Mouse (Mus musculus) heart, embryonic 11.5 days (tissue): Measurements from ENCODE around the gene Pde9a. TPM values are rescaled to one million over a fixed set of nuclear protein-coding genes. Genes with fewer than 3 reads are reported as not detected.
"Not testable (repeated sequence)": the region's sequence is repeated elsewhere in the genome, so short reads cannot be mapped to it uniquely, and the experiment has no call there.

Source experiments
- ATAC-seq: fragments of 200-750 bp; cut with Nextera tagmentation; replicated peaks from 2 replicates; pipeline ENCODE4 v1.8.0; 2017; ENCODE audit warnings: moderate library complexity; ENCODE audit not compliant: insufficient number of reproducible peaks, low FRiP score, low TSS enrichment
- H3K27ac ChIP-seq: fragments of 300-500 bp; sonication (generic); 2 replicates; pipeline ENCODE4 v1.5.1; 2014; ENCODE audit warnings: mild to moderate bottlenecking, low read depth, low read length
- H3K27me3 ChIP-seq: fragments of 300-500 bp; sonication (generic); 2 replicates; pipeline ENCODE4 v1.6.1; 2014; ENCODE audit warnings: mild to moderate bottlenecking, low read length, mixed read lengths; ENCODE audit not compliant: control insufficient read depth, insufficient read depth
- H3K36me3 ChIP-seq: fragments of 300-500 bp; sonication (generic); 2 replicates; pipeline ENCODE4 v1.6.1; 2014; ENCODE audit warnings: mild to moderate bottlenecking, low read length, moderate library complexity, mixed read lengths; ENCODE audit not compliant: control insufficient read depth, insufficient read depth
- H3K4me1 ChIP-seq: fragments of 300-500 bp; sonication (generic); 2 replicates; pipeline ENCODE4 v1.6.1; 2014; ENCODE audit warnings: low read length; ENCODE audit not compliant: control insufficient read depth, insufficient read depth
- H3K4me2 ChIP-seq: fragments of 300-500 bp; sonication (generic); 2 replicates; pipeline ENCODE4 v1.6.1; 2014; ENCODE audit warnings: mild to moderate bottlenecking, moderate library complexity
- H3K4me3 ChIP-seq: fragments of 300-500 bp; sonication (generic); 2 replicates; pipeline ENCODE4 v1.5.1; 2014; ENCODE audit warnings: low read depth, low read length
- H3K9ac ChIP-seq: fragments of 300-500 bp; sonication (generic); 2 replicates; pipeline ENCODE4 v1.6.1; 2014; ENCODE audit warnings: mild to moderate bottlenecking, low read depth, low read length, moderate library complexity
- H3K9me3 ChIP-seq: fragments of 300-500 bp; sonication (generic); replicated peaks from 2 replicates; pipeline ENCODE4 v1.6.1; 2016; ENCODE audit warnings: low read length; ENCODE audit not compliant: control insufficient read depth
- WGBS: fragments of 180-500 bp; shearing (Covaris S2); extraction: QIAGEN DNeasy Blood & Tissue Kit; methylation state at CpG from one replicate; pipeline ENCODE4 v1.1.7; 2014; ENCODE audit not compliant: insufficient replicate concordance; 5-methylcytosine and 5-hydroxymethylcytosine counted together
- polyA plus RNA-seq: library from polyadenylated mRNA; unstranded; fragments of >200 nt; fragmentation: Nextera tagmentation; extraction: Ambion mirVana; gene quantifications from 2 replicates; pipeline ENCODE4 v1.2.1, GENCODE M21; 2014

The Pde9a gene
- polyA plus RNA-seq, 1 experiment from 2014 or later, result 7.1 TPM

- Histone ChIP-seq H3K4me2 (no peak overlapping the region), H3K9ac (no peak overlapping the region), H3K4me3 (no peak overlapping the region), H3K4me1 (no peaks in the 10 kb centered on the region), H3K27ac (no peak overlapping the region), H3K9me3 (no peaks in the 10 kb centered on the region), H3K36me3 (no peaks in the 10 kb centered on the region), H3K27me3 (no peaks in the 10 kb centered on the region; the same call in 1 of the 2 replicates)
- ATAC-seq, result no peak
- 76% methylated on average over 2 of the region's 2 CpGs for WGBS
These were observed 32.8 kb upstream of the Pde9a start for GRCm38 (mm10) chr17:31353255-31353654.

DNA sequence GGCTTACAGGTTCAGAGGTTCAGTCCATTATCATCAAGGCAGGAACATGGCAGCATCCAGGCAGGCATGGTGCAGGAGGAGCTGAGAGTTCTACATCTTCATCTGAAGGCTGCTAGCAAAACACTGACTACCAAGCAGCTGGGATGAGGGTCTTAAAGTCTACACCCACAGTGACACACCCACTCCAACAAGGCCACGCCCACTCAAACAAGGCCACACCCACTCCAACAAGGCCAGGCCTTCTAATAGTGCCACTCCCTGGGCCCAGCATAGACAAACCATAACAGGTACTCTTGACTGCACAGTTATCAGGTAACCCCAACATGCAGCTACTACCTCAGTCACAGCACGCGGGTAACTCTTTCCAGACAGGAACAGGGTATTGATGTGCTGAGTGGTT is 31.3 kb upstream of the Pde9a start:
- H3K27me3 ChIP-seq, H3K4me1 ChIP-seq, H3K9ac ChIP-seq, H3K27ac ChIP-seq, H3K4me3 ChIP-seq, H3K9me3 ChIP-seq, H3K4me2 ChIP-seq, H3K36me3 ChIP-seq, ATAC-seq: not testable (repeated sequence)
- 63% methylated on average over 3 of the region's 3 CpGs for WGBS

- no peaks in the 10 kb centered on the region for H3K4me1 ChIP-seq
- H3K27me3 ChIP-seq, result no peaks in the 10 kb centered on the region; the same call in 1 of the 2 replicates
- H3K9ac ChIP-seq, result no peak overlapping the region
- H3K36me3 ChIP-seq, result no peaks in the 10 kb centered on the region
- H3K27ac ChIP-seq, result no peak overlapping the region
- no peak for ATAC-seq
- no peaks in the 10 kb centered on the region for H3K9me3 ChIP-seq
- no peak overlapping the region for H3K4me3 ChIP-seq
- WGBS, result 49% methylated on average over 7 of the region's 8 CpGs
- no peak overlapping the region for H3K4me2 ChIP-seq
These were observed 30.1 kb upstream of the Pde9a start for GRCm38 (mm10) chr17:31355792-31356502.

GRCm38 (mm10) chr17:31360582-31360981 is 25.4 kb upstream of the Pde9a start:
- 75% methylated on average over 13 of the region's 13 CpGs for WGBS
- no peaks in the 10 kb centered on the region for H3K9me3 ChIP-seq
- H3K4me2 ChIP-seq, result no peak overlapping the region
- no peaks in the 10 kb centered on the region for H3K4me1 ChIP-seq
- H3K36me3 ChIP-seq, result no peaks in the 10 kb centered on the region
- no peak overlapping the region for H3K9ac ChIP-seq
- no peak overlapping the region for H3K4me3 ChIP-seq
- H3K27me3 ChIP-seq, result peaks cover 3% of the 10 kb centered on the region; the same call in 1 of the 2 replicates
- no peak for ATAC-seq
- H3K27ac ChIP-seq, result no peak overlapping the region

GRCm38 (mm10) chr17:31365586-31366166 is 20.3 kb upstream of the Pde9a start:
- H3K9ac ChIP-seq, result no peak overlapping the region
- H3K9me3 ChIP-seq, result no peaks in the 10 kb centered on the region
- no peak for ATAC-seq
- H3K4me2 ChIP-seq, result no peak overlapping the region
- H3K4me3 ChIP-seq, result no peak overlapping the region
- H3K27ac ChIP-seq, result no peak overlapping the region
- H3K4me1 ChIP-seq, result no peaks in the 10 kb centered on the region
- 75% methylated on average over 5 of the region's 5 CpGs for WGBS
- peaks cover 3% of the 10 kb centered on the region; the same call in 1 of the 2 replicates for H3K27me3 ChIP-seq
- no peaks in the 10 kb centered on the region for H3K36me3 ChIP-seq

GRCm38 (mm10) chr17:31370221-31370620 is 15.8 kb upstream of the Pde9a start:
- 75% methylated on average over 2 of the region's 2 CpGs for WGBS
- H3K27me3 ChIP-seq, result no peaks in the 10 kb centered on the region
- no peak for ATAC-seq

GRCm38 (mm10) chr17:31370931-31371330 is 15.1 kb upstream of the Pde9a start:
- Histone ChIP-seq H3K4me1 (no peaks in the 10 kb centered on the region), H3K36me3 (no peaks in the 10 kb centered on the region), H3K9me3 (no peaks in the 10 kb centered on the region), H3K9ac (no peak overlapping the region), H3K27me3 (no peaks in the 10 kb centered on the region), H3K4me2 (no peak overlapping the region), H3K27ac (no peak overlapping the region), H3K4me3 (no peak overlapping the region)
- ATAC-seq, result no peak

More at GRCm38 (mm10) chr17:31370221-31370620, 15.8 kb upstream of the Pde9a start:
- no peaks in the 10 kb centered on the region for H3K36me3 ChIP-seq
- no peaks in the 10 kb centered on the region for H3K4me1 ChIP-seq
- no peak overlapping the region for H3K4me2 ChIP-seq
- no peak overlapping the region for H3K27ac ChIP-seq
- no peaks in the 10 kb centered on the region for H3K9me3 ChIP-seq
- H3K4me3 ChIP-seq, result no peak overlapping the region
- no peak overlapping the region for H3K9ac ChIP-seq

DNA sequence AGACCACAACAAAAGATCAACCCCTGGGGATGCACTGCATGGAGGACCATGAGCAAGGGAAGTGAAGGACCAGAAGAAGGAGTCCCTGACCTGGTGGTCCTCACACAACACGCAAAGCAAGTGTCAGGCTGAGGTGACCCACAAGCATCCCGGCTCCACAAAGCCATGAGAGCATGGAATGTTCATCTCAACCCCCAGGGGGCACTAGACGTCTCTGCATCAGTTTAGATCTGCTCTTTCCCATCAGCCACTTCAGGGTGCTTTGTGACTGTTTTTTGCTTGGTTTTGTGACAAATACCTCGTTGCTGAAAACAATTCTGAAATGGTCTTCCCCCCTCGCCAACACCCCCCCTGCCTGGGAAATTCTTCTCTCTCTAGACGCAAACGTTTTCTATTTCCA is 8.0 kb upstream of the Pde9a start:
- no peak overlapping the region for H3K4me2 ChIP-seq

GRCm38 (mm10) chr17:31378361-31378761 is 7.6 kb upstream of the Pde9a start:
- Histone ChIP-seq H3K27ac (no peak overlapping the region), H3K4me3 (no peak overlapping the region; the same call in 1 of the 2 replicates), H3K9me3 (no peaks in the 10 kb centered on the region), H3K4me1 (no peaks in the 10 kb centered on the region), H3K36me3 (no peaks in the 10 kb centered on the region), H3K9ac (no peak overlapping the region), H3K27me3 (no peaks in the 10 kb centered on the region), H3K4me2 (no peak overlapping the region)
- no peak for ATAC-seq
- WGBS, result 75% methylated on average over 10 of the region's 10 CpGs

More for the DNA sequence above, 8.0 kb upstream of the Pde9a start:
- WGBS, result 16% methylated on average over 7 of the region's 7 CpGs
- H3K4me1 ChIP-seq, result no peaks in the 10 kb centered on the region
- no peak overlapping the region for H3K9ac ChIP-seq
- ATAC-seq, result no peak
- H3K27ac ChIP-seq, result no peak overlapping the region
- H3K9me3 ChIP-seq, result no peaks in the 10 kb centered on the region
- no peaks in the 10 kb centered on the region for H3K27me3 ChIP-seq
- no peak overlapping the region; the same call in 1 of the 2 replicates for H3K4me3 ChIP-seq
- no peaks in the 10 kb centered on the region for H3K36me3 ChIP-seq
